Mouse (Mus musculus) left cerebral cortex, postnatal 4 days (tissue): ENCODE measurements around the gene Gpc6. TPM values are rescaled to one million over a fixed set of nuclear protein-coding genes. Genes with fewer than 3 reads are reported as not detected.

Experiments
- DNase-seq: peaks from one replicate; pipeline ENCODE4 v3.0.0-alpha.2; 2022
- intact Hi-C: fragments of 180-260 bp; cut with DNase I; formaldehyde crosslinking; loops from one replicate; pipeline ENCODE4 v1.15.1; 2025
- total RNA-seq, 2 experiments: library from RNA; stranded (reverse); gene quantifications; 2 replicates each; pipeline ENCODE4 v1.2.3; 2021

Gpc6 gene
- total RNA-seq, 2 experiments from 2014 or later = 24.8 to 26.4 TPM

DNA sequence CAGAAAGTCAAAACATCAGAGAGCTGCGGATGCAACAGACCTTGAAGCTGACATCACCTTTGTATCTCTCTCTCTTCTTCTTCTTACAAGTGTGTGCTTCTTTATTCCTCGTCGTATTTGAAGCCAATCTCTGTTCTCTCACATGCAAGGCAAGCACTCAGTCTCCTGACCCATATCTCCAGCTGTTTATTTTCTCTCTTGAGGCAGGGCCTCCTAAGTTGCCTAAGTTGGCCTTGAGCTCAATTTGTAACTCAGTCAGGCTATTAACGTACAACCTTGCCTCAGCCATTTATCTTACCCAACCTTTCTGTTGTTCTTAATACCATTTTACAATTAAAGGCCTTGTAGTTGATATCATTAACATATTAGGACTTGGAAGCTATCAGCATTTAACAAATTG is 637.0 kb downstream of the Gpc6 start:
- no peak for DNase-seq
- intact Hi-C loops = loop anchor here (10.0 kb wide), 1 partner anchor 177 kb away; no protein-coding TSS in a partner anchor

DNA sequence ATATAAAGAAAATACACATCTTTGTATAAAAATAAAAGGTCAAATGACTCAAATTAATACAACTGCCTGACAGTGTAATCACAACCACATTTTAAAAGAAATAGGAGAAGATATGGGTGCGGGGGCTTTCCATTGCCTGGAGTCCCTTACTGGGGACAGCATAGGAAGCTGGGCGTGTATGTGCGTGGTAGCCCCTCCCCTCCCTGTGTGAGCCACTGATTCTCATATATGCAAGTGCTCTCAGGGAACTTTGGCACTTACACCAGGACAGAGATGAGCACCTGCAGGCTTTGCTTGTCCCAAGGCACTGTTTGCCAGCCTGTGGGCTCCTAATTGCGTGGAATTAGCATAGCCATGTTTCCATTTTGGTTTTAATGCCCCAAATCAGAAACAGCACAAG is 644.2 kb downstream of the Gpc6 start:
- no peak for DNase-seq
- intact Hi-C loops = loop anchor here (10.0 kb wide), 1 partner anchor 184 kb away; no protein-coding TSS in a partner anchor

DNA sequence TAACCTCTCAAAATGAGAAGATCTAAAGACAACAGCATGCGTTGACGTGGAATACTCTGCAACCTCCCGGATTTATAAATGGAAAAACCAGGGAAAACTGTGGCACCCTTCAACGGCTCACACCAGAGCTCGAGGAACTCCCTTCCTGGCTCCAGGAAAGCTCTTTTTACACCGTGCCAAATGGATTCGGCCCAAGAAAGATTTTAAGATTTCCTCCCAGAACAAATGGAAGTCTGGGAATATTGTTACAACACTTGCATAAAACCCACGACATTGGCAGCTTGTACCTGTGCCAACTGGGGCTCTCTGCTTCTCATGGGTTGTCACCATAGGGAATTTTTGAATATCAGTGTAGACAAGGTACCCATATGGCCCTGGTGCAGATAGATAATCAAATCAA is 647.1 kb downstream of the Gpc6 start:
- peak; percentile 3 for DNase-seq
- intact Hi-C loops = no loop called here

DNA sequence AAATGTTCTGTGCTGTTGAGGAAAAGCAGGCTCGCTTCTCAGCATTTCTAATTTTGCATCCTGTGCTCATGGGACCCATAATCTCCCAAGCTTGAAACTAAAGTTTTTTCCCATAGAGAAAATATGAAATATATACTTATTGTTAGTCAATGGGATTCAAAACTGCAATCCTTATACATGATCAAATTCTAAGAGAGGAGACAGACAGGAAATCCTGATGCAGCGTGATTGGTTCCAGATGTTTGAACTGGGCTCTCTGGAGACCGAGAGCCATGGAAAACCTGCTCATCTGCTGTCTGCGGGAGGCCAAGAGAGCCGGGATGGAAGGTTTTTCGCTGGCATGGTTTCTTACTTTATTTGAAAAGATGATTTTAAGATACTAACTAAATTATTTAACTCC is 649.1 kb downstream of the Gpc6 start:
- DNase-seq = no peak
- intact Hi-C loops = no loop called here

DNA sequence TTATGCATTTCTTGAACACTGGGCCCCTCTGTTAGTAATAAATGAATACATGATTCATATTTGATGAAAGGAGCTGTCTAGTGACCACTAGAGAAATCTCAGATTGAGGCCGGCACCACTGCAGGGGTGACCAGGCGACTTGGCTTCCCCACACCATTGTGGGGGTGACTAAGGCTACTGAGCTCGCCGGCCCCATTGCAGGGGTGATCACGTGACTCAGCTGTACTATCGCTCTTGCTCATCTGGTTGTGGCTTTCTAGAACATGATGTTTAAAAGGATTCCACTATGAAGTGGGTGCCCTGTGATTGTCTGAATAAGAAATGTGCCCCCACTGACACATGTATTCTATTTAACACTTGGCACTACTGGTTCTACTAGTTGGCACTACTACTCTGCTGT is 656.6 kb downstream of the Gpc6 start:
- DNase-seq = no peak
- intact Hi-C loops = no loop called here

DNA sequence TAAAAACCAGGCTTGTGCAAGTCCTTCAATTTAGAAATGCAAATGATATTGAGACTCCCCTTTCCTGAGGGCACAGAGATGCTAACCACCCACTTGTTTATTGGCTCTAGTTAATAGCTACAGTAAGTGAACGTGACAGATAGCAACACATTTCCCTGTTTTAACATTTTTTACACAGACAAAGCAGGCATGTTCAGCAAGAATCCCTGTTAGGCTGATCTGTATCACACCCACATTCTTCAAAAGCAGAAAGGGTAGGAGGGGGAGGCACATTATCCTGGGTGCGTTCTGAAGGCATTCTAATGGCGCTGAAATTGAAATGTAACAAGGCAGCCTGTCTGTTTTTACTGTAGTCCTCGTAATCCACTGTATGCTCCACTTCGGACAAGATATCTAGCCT is 674.6 kb downstream of the Gpc6 start:
- intact Hi-C loops = no loop called here
- DNase-seq = no peak

DNA sequence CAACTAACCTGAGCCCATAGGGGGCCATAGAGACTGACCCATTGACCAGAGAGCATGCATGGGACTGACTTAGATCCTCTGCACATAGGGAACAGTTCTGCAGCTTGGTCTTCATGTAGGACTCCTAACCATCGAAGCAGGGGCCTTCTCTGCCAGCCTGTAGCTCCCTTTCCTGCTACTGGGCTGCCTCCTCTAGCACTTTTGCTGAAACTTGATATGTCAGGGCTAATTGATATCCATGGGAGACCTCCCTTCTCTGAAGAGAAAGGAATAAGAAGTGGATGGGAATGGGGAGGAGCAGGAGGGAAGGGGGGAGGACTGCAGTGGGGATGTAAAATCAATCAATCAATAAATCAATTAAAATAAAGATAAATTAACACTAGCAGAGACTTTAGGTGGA is 678.7 kb downstream of the Gpc6 start:
- DNase-seq = no peak
- intact Hi-C loops = no loop called here

DNA sequence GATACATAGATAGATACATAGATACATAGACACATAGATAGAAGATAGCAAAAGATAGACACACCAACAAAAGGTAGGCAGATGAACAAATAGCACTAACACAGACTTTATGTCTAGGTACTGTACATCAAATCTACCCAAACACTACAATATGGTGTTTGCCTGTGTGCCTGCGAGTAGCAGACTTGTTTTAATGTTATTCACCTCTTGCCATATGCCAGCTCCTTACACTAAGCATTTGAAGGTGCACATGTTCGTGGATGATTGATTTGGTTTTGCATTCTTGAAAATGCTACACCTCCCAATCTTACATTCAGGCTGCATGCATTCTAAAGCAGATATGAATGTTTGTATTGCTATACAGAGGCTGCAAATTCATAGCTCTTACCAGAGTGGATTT is 680.6 kb downstream of the Gpc6 start:
- intact Hi-C loops = no loop called here
- DNase-seq = no peak

DNA sequence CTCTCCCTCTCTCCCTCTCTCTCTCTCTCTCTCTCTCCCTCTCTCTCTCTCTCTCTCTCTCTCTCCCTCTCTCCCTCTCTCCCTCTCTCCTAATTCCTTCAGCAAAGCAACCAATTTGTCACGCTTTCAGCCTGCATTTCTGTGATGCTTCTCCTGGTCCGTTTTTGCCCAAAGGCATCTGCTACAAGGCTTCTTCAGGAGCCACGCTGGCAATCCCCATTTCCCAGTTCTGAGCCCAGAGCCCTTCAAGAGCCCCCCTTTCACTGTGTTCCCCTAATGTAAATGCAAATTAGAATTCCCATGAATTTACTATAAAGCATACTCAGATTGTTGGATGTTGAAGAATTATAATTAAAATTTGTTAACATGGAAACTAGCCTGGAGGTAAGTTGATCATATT is 686.0 kb downstream of the Gpc6 start:
- intact Hi-C loops = no loop called here
- DNase-seq = no peak

DNA sequence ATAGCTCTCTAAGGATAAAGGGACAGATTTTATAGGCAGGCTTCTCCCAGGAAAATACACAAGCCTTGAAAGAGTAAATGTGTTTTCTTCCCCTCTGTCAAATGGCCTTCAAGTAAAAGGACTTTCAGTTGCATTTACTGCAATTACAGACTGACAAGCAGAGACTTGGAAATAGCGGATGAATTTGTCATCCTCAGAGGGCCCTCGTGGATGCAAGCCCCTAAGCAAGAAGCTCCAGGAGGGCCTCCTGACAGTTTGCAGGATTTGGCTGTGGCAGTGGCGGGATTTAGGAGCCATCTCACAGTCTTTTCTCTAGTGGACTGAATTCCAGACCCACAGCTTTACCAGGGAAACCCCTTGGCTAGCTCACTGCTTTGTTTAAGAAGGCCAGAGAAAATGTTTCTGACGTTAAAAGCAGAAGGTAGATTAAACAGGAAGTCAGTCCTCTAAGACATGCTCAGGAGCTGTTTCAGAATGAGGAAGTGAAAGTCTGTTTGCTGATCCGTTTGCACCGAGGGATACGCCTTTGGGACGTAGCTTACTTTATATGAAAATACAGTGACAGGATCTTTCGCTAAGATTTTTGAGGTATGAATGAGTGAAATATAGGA is 700.1 kb downstream of the Gpc6 start:
- no peak for DNase-seq
- intact Hi-C loops = no loop called here

DNA sequence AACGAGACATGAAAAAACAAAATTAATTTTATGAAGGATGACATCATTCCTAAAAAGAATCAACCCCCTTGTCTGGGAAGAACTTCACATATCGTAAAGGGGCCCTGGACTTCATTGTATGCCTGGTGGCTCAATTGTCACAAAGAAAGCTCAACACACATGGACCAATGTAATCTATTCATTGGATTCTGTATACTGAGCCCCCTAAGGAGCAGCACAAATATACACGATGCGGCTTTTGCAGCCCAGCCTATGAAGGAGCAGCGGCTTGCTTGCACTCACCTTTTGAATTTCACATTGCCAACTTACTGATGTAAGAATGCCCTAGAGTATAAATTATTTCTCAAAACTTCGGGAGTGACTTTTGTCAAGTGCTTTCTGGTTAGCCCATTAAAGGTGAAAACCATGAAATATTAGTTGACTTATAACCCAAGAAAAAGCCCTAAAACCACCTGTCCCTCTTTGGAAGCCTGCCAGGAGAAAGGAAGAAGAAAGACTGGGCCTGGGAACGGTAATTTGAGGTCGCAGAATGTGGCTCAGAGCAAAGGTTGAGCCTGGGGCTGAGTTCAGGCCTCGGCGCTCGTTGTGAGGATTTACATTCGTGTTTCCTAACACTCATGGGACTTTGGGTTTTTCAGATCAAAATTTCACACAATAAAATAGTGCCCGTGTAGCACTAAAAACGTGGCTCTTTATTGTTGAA is 709.3 kb downstream of the Gpc6 start:
- DNase-seq = no peak

DNA sequence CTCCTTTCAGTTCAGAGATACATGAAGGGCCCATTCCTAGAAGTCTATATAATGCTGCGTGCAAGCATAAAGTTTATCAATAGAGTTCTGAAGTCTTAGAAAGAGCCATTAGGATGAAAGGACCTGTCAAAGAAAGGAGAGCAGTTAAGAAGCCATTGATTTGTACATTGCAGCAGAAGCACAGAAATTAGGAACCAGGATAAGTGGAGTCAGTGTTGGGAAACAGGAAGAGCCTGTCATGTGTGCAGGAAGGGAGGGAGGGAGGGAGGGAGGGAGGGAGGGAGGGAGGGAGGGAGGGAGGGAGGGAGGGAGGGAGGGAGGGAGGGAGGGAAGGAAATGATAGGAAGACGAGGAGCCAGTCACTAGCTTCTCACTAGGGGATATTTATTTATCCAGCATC is 716.7 kb downstream of the Gpc6 start:
- intact Hi-C loops = no loop called here
- DNase-seq = no peak

More for the DNA sequence above, 709.3 kb downstream of the Gpc6 start:
- intact Hi-C loops = no loop called here

DNA sequence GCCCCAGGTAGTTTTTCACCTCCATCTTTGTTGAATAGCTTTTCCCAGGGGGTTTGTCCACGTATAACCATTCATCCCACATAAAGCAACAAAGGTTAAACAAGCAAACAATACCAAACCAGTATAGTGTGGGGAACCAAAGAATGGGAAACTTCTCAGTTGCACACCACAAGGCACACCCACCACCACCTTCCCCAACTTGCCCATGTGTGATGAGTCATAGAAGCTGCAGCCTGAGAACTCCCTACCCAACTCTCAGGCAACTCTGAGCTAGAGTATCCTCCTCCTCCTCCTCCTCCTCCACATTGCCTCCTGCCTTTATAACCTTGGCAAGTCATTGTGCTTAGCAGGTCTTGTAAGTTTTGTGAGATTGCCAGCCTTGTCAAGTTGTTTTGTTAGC is 718.0 kb downstream of the Gpc6 start:
- intact Hi-C loops = no loop called here
- DNase-seq = no peak

DNA sequence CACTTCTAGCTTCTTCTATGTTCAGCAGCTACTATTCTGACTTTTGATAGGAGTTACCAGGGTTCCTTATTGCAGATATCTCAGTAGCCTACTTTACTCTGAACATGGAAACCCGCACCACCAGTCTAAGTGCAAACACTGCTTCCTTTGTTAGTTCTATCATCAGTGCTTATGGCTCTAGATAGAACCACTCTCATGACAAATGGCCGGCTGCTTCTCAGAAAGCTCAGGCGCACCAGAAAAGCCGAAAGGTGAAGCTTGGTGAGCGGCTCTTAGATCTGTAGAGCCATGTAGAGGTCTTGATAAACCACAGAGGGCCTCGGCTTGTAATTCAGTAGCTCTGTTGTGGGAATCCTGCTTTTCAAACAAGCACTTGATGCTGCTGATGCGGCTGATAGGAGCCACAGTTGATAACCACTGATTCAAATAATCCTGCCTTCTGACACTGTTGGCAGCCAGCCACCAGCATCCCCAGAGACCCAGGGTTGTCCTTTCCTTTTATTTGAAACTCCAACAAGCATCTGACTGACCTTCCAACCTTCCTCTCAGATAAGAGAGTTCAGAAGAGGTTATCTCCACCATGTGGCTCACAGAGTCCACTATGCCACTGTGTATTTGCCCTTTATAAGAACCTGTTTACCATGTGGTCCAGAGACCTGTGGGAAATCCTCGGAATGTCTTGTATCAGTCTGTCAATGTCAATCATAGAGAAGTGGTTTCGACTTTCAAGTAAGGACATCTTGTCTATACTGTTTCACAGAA is 723.3 kb downstream of the Gpc6 start:
- DNase-seq = peak; percentile 58
- intact Hi-C loops = no loop called here

DNA sequence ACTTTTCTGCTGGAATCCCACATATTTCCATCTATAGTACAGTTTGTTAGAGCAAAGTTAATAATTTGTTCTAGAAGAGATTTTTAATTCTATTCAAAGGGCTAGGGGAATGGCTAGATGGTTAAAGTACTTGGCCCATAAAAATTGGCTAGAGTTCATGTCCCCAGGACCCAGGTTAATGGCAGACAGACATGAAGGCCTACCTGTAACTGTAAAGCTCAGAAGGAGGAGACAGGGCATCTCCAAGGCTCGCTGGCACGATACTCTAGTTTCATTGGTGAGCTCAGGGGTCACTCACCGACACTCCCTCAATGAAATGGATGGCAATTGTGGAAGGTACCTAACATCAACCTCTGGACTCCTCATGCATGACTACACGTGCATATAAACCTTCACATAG is 725.0 kb downstream of the Gpc6 start:
- intact Hi-C loops = no loop called here
- no peak for DNase-seq

DNA sequence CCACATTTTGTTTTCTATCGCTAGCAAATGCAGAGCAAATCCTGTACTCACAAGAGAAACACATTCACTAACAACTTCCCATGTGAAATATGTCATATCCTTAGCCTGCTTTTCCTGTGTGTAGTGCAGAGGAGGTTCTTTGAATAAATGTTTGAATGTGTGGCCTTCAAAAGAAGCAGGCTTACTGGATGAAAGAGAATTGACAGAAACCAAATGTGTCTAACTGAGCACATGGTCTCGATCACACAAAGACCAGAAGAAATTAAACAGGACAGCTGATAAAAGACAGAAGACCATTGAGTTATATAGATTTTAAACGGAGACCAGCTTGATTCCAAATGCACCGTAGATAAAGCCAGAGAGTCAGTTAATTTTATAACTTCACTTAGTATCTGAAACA is 726.2 kb downstream of the Gpc6 start:
- intact Hi-C loops = no loop called here
- no peak for DNase-seq

DNA sequence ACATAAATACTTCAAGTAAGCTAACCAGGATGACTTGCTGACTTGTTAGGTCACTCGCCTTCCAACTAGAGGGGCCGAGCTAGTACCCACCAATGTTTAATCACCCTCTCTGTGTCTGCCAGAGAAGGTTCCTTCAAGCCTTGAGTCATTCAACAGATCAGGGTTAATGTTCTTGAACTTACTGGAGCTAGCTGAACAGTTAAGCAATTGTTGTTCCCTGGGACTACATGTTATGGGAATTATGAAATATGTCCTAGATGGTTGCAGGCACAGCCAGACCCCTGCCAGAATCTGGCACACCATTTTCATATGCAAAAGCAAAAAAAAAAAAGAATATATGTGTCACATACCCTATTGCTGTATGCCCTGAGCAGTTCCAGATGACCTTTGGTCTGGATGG is 726.8 kb downstream of the Gpc6 start:
- DNase-seq = no peak
- intact Hi-C loops = no loop called here

DNA sequence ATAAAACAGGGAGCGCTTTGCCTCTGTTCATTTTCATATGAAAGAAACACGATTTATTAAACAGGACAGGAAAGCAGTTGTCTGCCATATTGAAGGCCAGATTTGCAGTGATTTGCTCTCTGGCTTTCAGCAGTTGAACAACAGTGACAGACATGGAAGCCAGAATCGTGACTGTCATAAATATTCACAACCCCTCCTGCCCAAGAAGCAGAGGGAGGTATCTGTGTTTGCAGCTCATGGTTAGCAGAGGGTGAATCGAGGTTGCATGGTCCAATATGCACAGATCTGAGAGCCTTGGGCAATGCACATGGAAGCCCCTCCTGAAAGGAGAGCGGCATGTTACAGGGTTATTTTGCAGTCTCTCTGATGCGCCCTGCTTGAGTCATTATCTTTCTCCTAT is 730.3 kb downstream of the Gpc6 start:
- DNase-seq = no peak
- intact Hi-C loops = no loop called here

DNA sequence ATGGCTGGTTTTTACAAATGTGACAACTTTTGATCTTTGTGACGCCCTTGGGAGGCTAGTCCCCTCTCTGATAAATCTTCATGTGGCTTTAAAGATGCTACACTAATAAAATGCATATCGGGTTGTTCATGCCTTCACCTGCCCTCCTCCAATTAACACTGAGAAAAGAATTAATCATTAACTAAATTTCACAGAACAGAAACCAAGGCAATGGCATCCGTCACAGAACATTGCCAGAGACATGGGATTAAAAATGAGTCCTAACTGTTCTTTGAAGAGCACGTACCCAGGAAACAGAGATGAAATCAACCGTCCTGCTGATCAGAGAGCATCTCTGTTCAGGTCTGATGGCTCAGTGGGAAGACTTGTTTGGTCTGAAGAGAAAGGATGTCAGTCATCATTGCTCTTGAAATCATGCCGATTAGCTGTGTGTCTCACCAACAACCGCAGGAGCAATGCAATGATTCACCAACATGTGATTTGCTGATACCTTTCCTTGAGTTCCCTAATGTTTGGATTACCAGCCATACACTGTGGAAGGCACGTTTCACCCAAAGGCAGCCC is 734.2 kb downstream of the Gpc6 start:
- intact Hi-C loops = no loop called here
- no peak for DNase-seq

DNA sequence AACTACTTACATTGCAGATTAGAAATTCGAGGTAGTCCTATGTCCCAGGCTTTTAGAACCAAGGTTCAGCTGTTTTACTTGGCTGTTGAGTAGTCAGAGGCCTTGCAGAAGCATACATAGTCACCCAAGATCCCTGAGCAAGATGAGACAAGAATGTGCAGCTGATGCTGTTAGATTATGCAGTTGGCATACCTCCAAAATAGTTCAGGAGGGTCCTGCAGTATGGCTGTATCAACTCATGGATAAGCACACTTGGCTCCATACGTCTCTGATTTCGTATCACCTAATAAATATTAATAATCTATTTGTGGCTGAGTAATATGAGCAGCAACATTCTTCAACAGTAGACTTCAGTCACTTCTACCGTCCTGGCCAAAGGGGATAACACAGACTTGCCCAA is 737.1 kb downstream of the Gpc6 start:
- DNase-seq = no peak
- intact Hi-C loops = no loop called here

DNA sequence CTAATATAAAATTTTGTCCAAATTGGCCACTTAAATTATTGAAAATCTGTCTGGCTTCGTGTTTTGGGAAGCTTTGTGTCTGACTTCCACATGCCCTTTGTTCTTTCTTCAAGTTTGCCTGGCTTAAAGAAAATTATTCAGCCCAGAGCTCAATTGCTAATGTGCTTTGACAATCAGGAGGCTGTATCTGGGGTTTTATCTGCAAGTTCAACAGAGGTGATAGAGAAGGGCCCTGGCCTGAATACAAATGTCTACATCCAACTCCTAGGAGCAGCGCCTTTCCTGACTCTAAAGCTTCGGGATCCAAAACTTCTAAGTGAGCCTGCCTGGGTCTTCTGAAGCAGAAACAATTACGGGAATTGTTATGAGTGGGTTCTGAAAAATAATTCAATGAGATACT is 739.7 kb downstream of the Gpc6 start:
- DNase-seq = no peak
- intact Hi-C loops = no loop called here

DNA sequence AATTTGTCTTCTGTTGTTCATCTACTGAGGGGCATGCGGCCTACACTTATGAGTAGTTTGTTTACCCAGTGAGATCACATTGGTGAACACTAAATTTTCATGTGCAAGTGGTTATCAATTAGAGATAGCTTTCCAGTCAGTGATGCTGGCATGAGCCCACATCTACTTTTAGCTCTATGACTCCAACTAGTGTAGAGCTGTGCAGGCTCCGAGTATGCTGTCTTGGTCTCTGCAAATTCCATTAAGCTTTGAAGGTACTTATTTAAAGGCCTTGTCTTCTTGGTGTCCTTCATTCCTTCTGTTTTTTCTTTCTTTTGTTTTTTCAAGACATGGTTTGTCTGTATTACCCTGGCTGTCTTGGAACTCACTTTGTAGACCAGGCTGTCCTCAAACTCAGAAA is 741.0 kb downstream of the Gpc6 start:
- intact Hi-C loops = no loop called here
- DNase-seq = no peak
